Mouse (Mus musculus) testis, adult 2 months (tissue): ENCODE data around the gene Lactb. TPM values are rescaled to one million over a fixed set of nuclear protein-coding genes. Genes with fewer than 3 reads are reported as not detected.

Experiments
- H3K27ac ChIP-seq: fragments of 200-500 bp; 2 replicates; pipeline ENCODE4 v1.5.1; 2012; ENCODE audit warnings: low read depth, low read length; ENCODE audit not compliant: control insufficient read depth, insufficient read depth
- H3K27me3 ChIP-seq: fragments of 200-500 bp; 2 replicates; pipeline ENCODE4 v1.6.1; 2012; ENCODE audit warnings: mild to moderate bottlenecking, low read length, moderate library complexity; ENCODE audit not compliant: control insufficient read depth, insufficient read depth
- H3K36me3 ChIP-seq: fragments of 200-500 bp; 2 replicates; pipeline ENCODE4 v1.6.1; 2012; ENCODE audit warnings: mild to moderate bottlenecking, low read length; ENCODE audit not compliant: control insufficient read depth, insufficient read depth
- H3K4me1 ChIP-seq: fragments of 200-500 bp; 2 replicates; pipeline ENCODE4 v1.6.1; 2012; ENCODE audit warnings: low read length; ENCODE audit not compliant: control insufficient read depth, insufficient read depth
- H3K4me3 ChIP-seq: fragments of 200-500 bp; 2 replicates; pipeline ENCODE4 v1.5.1; 2012; ENCODE audit warnings: low read depth, mild to moderate bottlenecking, low read length, moderate library complexity, mixed read lengths; ENCODE audit not compliant: control insufficient read depth
- CTCF ChIP-seq: fragments of 200-500 bp; IDR thresholded peaks from 2 replicates; pipeline ENCODE4 v1.5.1; 2012; ENCODE audit warnings: low read depth, mild to moderate bottlenecking, inconsistent platforms, low read length, moderate library complexity; ENCODE audit not compliant: control insufficient read depth, insufficient read depth, insufficient replicate concordance
- POLR2A ChIP-seq: fragments of 200-500 bp; IDR thresholded peaks from 2 replicates; pipeline ENCODE4 v1.6.1; 2012; ENCODE audit warnings: low read depth, mild to moderate bottlenecking, inconsistent platforms, low read length, moderate library complexity; ENCODE audit not compliant: control insufficient read depth
- polyA plus RNA-seq: library from polyadenylated mRNA; depleted of rRNA; stranded (reverse); fragments of >200 nt; gene quantifications from 2 replicates; pipeline ENCODE4 v1.2.3, GENCODE M21; 2012

Gene Lactb
- polyA plus RNA-seq, 1 experiment: 5.2 TPM

GRCm38 (mm10) chr9:66919981-66920380 is 55.3 kb downstream of the Lactb start:
- Histone ChIP-seq H3K36me3 (no peaks in the 10 kb centered on the region), H3K27me3 (no peaks in the 10 kb centered on the region), H3K4me1 (peaks cover 5% of the 10 kb centered on the region), H3K27ac (peak overlapping the region; percentile 69), H3K4me3 (peak overlapping the region; percentile 88)
- no peak for TF ChIP-seq POLR2A
- TF ChIP-seq CTCF: no peak

- no peaks in the 10 kb centered on the region for H3K36me3 ChIP-seq
- H3K4me1 ChIP-seq: peaks cover 5% of the 10 kb centered on the region
- H3K27me3 ChIP-seq: no peaks in the 10 kb centered on the region
- TF ChIP-seq POLR2A (peak; percentile 75), CTCF (no peak)
- peak within 1 kb of the TSS; percentile 69 for H3K27ac ChIP-seq
- peak within 1 kb of the TSS; percentile 88 for H3K4me3 ChIP-seq
Measured at GRCm38 (mm10) chr9:66919382-66919971, 55.8 kb downstream of the Lactb start, which contains the start of gene Rab8b. Gene Rab8b (minus strand): TSS chr9:66919687.

GRCm38 (mm10) chr9:66918672-66919330 is 56.5 kb downstream of the Lactb start:
- TF ChIP-seq CTCF: no peak
- H3K27me3 ChIP-seq: no peaks in the 10 kb centered on the region
- H3K27ac ChIP-seq: peak overlapping the region; percentile 8; the same call in 1 of the 2 replicates
- peak overlapping the region; percentile 88 for H3K4me3 ChIP-seq
- no peaks in the 10 kb centered on the region for H3K36me3 ChIP-seq
- peaks cover 8% of the 10 kb centered on the region for H3K4me1 ChIP-seq

GRCm38 (mm10) chr9:66917892-66918255 is 57.4 kb downstream of the Lactb start:
- Histone ChIP-seq H3K27me3 (no peaks in the 10 kb centered on the region), H3K4me3 (no peak overlapping the region)

GRCm38 (mm10) chr9:66917216-66917891 is 57.9 kb downstream of the Lactb start:
- no peaks in the 10 kb centered on the region for H3K27me3 ChIP-seq
- no peak overlapping the region for H3K27ac ChIP-seq
- TF ChIP-seq CTCF (no peak), POLR2A (no peak)
- H3K4me3 ChIP-seq: no peak overlapping the region
- peaks cover 8% of the 10 kb centered on the region for H3K4me1 ChIP-seq
- no peaks in the 10 kb centered on the region for H3K36me3 ChIP-seq

More at GRCm38 (mm10) chr9:66917892-66918255, 57.4 kb downstream of the Lactb start:
- TF ChIP-seq CTCF (no peak), POLR2A (no peak)
- H3K27ac ChIP-seq: no peak overlapping the region
- no peaks in the 10 kb centered on the region for H3K36me3 ChIP-seq
- H3K4me1 ChIP-seq: peaks cover 8% of the 10 kb centered on the region

GRCm38 (mm10) chr9:66915869-66916785 is 59.2 kb downstream of the Lactb start:
- Histone ChIP-seq H3K4me1 (peaks cover 8% of the 10 kb centered on the region), H3K27ac (no peak overlapping the region), H3K27me3 (no peaks in the 10 kb centered on the region), H3K36me3 (no peaks in the 10 kb centered on the region), H3K4me3 (no peak overlapping the region)
- TF ChIP-seq CTCF (no peak), POLR2A (no peak)
